Mouse (Mus musculus) liver, embryonic 14 days (tissue): ENCODE results near the gene Naif1. TPM values are rescaled to one million over a fixed set of nuclear protein-coding genes. Genes with fewer than 3 reads are reported as not detected.

Source experiments
- polyA plus RNA-seq: library from polyadenylated mRNA; depleted of rRNA; stranded (reverse); fragments of >200 nt; gene quantifications from 2 replicates; pipeline ENCODE4 v1.2.3, GENCODE M21; 2012; rRNA removed

The Naif1 gene
- polyA plus RNA-seq = 1.1 and 1.2 TPM in 2 replicates

DNA sequence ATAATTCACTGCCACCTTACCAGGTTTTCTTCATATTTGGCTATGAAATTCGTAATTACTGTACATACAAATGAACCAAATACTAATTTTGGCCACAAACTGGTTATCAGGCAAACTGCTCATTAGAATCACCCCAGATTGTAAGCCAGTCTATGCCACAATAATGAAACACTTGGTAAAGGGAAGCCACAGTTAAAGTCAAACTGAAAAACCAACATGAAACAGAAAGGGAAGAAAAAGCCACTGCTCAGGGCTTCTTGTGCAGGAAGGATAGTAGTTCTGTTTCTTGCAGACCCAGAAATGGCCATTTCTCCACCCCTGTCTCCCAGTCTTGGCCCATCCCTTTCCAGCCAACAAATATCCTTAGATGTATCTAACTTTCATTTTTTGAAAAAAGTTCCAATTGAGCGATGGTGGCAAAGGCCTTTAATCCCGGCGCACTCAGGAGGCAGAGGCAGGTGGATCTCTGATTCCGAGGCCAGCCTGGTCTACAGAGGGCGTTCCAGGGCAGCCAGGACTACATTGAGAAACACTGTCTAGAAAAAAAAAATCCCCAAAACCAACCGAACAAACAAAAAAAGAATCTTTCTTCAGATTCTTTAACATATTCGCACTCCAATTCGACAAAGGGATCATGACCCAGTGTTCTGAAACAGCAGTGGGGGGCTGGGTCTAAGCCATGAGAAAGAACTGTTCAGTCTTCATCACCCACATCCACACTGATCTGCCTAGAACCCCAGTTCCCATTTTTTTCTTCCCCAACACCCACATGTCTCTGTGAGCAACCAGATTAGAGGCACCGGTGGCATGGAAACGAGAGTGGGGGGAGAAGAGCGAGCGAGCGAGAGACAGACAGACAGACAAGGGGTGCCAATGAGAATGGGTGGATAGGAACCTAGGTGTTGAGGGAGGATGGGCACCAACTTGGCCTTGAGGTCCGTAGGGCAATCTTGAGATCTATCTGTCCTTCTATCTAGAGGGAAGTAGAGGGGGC is at the start of gene Naif1:
Gene Naif1 (plus strand): TSS at position 697 of the 994 bp plus-strand sequence.

DNA sequence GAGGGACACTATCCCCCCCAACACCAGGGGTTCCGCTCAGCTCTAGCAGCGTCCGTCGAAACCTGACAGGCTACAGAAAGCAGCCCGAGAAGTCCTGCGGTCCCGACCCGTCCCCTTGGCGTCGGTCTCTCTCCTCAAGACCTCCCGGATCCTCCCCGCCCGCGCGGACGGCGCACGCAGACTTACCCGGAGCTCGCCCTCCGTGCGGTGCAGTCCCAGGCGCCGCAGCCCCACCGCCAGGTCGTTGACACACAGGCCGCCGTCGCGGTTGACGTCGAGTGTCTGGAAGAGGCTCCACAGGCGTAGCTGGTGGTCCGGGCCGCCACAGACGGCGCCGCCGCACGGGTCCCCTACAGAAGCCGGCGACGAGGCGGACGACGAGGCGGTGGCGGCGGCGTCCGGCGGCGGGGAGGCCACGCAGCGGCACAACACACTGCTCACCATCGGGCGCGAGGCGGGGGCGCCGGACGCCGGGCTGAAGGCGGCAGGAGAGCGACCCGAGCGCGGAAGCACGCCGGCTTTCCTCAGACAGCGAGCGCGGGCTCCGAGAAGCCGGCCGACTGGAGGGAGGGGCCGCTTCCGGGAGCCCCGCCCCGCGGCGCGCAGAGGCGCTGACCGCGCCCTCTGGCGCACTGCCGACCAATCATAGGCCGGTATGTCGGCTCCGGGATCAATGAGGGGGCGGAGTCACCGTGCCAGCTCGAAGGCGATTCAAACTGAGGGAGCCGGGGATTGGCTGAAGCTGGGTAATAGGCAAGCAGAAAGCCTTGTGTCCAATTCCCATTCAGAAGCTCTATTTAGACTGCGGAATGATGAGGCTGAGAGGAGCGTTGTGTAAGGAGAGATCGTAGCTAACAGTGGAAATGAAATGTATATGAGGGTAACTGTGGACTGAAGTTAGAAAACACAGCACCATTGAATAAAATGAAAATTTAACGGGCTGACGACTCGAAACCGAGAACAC is 906 bp downstream of the Naif1 start, which contains the start of gene Slc25a25:
Gene Slc25a25 (minus strand): TSS at position 565 of the 964 bp plus-strand sequence.

Other genes with a start within 250 kb of the Naif1 start
- gene Pomt1, start 213.9 kb upstream of the Naif1 start, polyA plus RNA-seq = 7.8 and 10.0 TPM in 2 replicates
- 14.5 and 17.8 TPM in 2 replicates for gene Uck1, start 190.3 kb upstream of the Naif1 start, polyA plus RNA-seq
- gene Golga2, start 163.1 kb upstream of the Naif1 start, polyA plus RNA-seq = 12.7 and 14.0 TPM in 2 replicates
- 137 and 138 TPM in 2 replicates for gene Swi5, start 162.4 kb upstream of the Naif1 start, polyA plus RNA-seq
- 35.9 and 39.0 TPM in 2 replicates for gene Ciz1, start 98.1 kb upstream of the Naif1 start, polyA plus RNA-seq
- 2.3 and 3.7 TPM in 2 replicates for gene Dnm1, start 97.1 kb upstream of the Naif1 start, polyA plus RNA-seq
- gene 1110008P14Rik, start 68.5 kb upstream of the Naif1 start, polyA plus RNA-seq = 29.5 and 36.7 TPM in 2 replicates
- gene Lcn2, start 62.2 kb upstream of the Naif1 start, polyA plus RNA-seq = 28.8 and 40.4 TPM in 2 replicates
- 11.0 and 11.2 TPM in 2 replicates for gene Ptges2, start 54.6 kb upstream of the Naif1 start, polyA plus RNA-seq
- 5.9 TPM in 2 replicates for gene Slc25a25, start 988 bp downstream of the Naif1 start, polyA plus RNA-seq
- 0.90 and 0.97 TPM in 2 replicates for gene Fam102a, start 84.9 kb downstream of the Naif1 start, polyA plus RNA-seq
- gene Dpm2, start 120.4 kb downstream of the Naif1 start, polyA plus RNA-seq = 47.8 and 53.3 TPM in 2 replicates
- gene Pip5kl1, start 124.3 kb downstream of the Naif1 start, polyA plus RNA-seq = 0.01 and 0.14 TPM in 2 replicates
- not detected in 2 replicates for gene 9430097D07Rik, start 125.2 kb downstream of the Naif1 start, polyA plus RNA-seq
- 5.3 and 5.4 TPM in 2 replicates for gene St6galnac4, start 136.6 kb downstream of the Naif1 start, polyA plus RNA-seq
- gene St6galnac6, start 149.3 kb downstream of the Naif1 start, polyA plus RNA-seq = 9.7 and 11.1 TPM in 2 replicates
- gene Ak1, start 171.3 kb downstream of the Naif1 start, polyA plus RNA-seq = 0.54 and 1.3 TPM in 2 replicates
- gene Eng, start 196.1 kb downstream of the Naif1 start, polyA plus RNA-seq = 11.3 and 14.1 TPM in 2 replicates